Mouse (Mus musculus) Patski (cell line): ENCODE measurements around the gene Hrasls5. TPM values are rescaled to one million over a fixed set of nuclear protein-coding genes. Genes with fewer than 3 reads are reported as not detected.

ENCODE experiments used
- ATAC-seq: fragments of 100-300 bp; one replicate; pipeline ENCODE4 v1.8.0; 2021
- CTCF ChIA-PET: fragments of 350-600 bp; sonication (Branson Sonifier 250); formaldehyde crosslinking; loops from one replicate; lab custom pipeline; 2022; ENCODE audit warnings: inconsistent platforms; lab: Charles Lee
- POLR2A ChIA-PET: fragments of 350-600 bp; sonication (Branson Sonifier 250); formaldehyde crosslinking; loops from one replicate; lab custom pipeline; 2022; ENCODE audit warnings: antibody characterized with exemption, inconsistent platforms; lab: Charles Lee
- DNase-seq: peaks from one replicate; pipeline ENCODE4 v3.0.0-alpha.2; 2011; ENCODE audit warnings: low read depth, low spot score
- H3K27me3 ChIP-seq: fragments of 371-371 bp; one replicate; pipeline ENCODE4 v1.5.1; 2021
- CTCF ChIP-seq: fragments of 100-300 bp; IDR thresholded peaks from one replicate; pipeline ENCODE4 v1.5.1; 2021
- in situ Hi-C: fragments of 300-500 bp; cut with MboI; formaldehyde crosslinking; loops from 3 replicates; pipeline ENCODE4 v1.11.1; 2018; ENCODE audit warnings: low pct_unique_long_range_greater_than_20kb, mixed read lengths
- polyA plus RNA-seq: library from polyadenylated mRNA; unstranded; gene quantifications from one replicate; pipeline ENCODE4 v1.2.3, GENCODE M21; 2021

Hrasls5 gene
- polyA plus RNA-seq, 1 experiment from 2014 or later: not detected

GRCm38 (mm10) chr19:7605930-7606783 is 6.2 kb upstream of the Hrasls5 start:
- peaks cover 13% of the 10 kb centered on the region for H3K27me3 ChIP-seq
- ChIA-PET POLR2A (interaction anchor here (1.0 kb wide), 1 partner anchor 12 kb away, joined by 3 read pairs; no protein-coding TSS in a partner anchor), CTCF (interaction anchor here (1.0 to 2.2 kb wide), 3 partner anchors 10 to 73 kb away, joined by 4 to 7 read pairs (median 5); no protein-coding TSS in a partner anchor)
- peak; percentile 46 for DNase-seq
- in situ Hi-C loops: loop anchor here (25.0 kb wide), 1 partner anchor 369 kb away; the partner anchor contains the start of gene Naa40
- peak; percentile 37 for ATAC-seq
- TF ChIP-seq CTCF: no peak

GRCm38 (mm10) chr19:7606801-7607689 is 5.3 kb upstream of the Hrasls5 start, which contains the start of gene Lgals12:
Gene Lgals12, minus strand, starts transcription at chr19:7607193.
- TF ChIP-seq CTCF: no peak
- DNase-seq: no peak
- ChIA-PET CTCF (interaction anchor here (0.8 to 2.2 kb wide), 4 partner anchors 10 to 82 kb away, joined by 3 to 7 read pairs (median 4); no protein-coding TSS in a partner anchor), POLR2A (no interaction called here)
- H3K27me3 ChIP-seq: peaks cover 13% of the 10 kb centered on the region
- in situ Hi-C loops: loop anchor here (25.0 kb wide), 1 partner anchor 370 kb away; the partner anchor contains the start of gene Naa40
- ATAC-seq: no peak

GRCm38 (mm10) chr19:7607690-7608201 is 4.6 kb upstream of the Hrasls5 start:
- ChIA-PET POLR2A (no interaction called here), CTCF (interaction anchor here (1.3 kb wide), 1 partner anchor 9 kb away, joined by 5 read pairs; no protein-coding TSS in a partner anchor)
- in situ Hi-C loops: loop anchor here (25.0 kb wide), 1 partner anchor 370 kb away; the partner anchor contains the start of gene Naa40
- no peak for TF ChIP-seq CTCF
- no peak for DNase-seq
- H3K27me3 ChIP-seq: peaks cover 13% of the 10 kb centered on the region
- ATAC-seq: no peak

- ATAC-seq: no peak
- ChIA-PET POLR2A (no interaction called here), CTCF (no interaction called here)
- TF ChIP-seq CTCF: no peak
- H3K27me3 ChIP-seq: peaks cover 13% of the 10 kb centered on the region
- in situ Hi-C loops: loop anchor here (25.0 kb wide), 1 partner anchor 376 kb away; the partner anchor contains the start of gene Naa40
- no peak for DNase-seq
Observed at GRCm38 (mm10) chr19:7613151-7613550, 810 bp downstream of the Hrasls5 start.

GRCm38 (mm10) chr19:7616231-7616930 is 4.0 kb downstream of the Hrasls5 start:
- ATAC-seq (no peak), DNase-seq (no peak)
- in situ Hi-C loops: loop anchor here (25.0 kb wide), 1 partner anchor 379 kb away; the partner anchor contains the start of gene Naa40
- H3K27me3 ChIP-seq: peaks cover 10% of the 10 kb centered on the region
- CTCF ChIA-PET: interaction anchor here (0.7 to 2.4 kb wide), 4 partner anchors 9 to 26 kb away, joined by 3 to 9 read pairs (median 6); no protein-coding TSS in a partner anchor
- TF ChIP-seq CTCF: no peak
- POLR2A ChIA-PET: no interaction called here

- no peak for DNase-seq
- POLR2A ChIA-PET: no interaction called here
- in situ Hi-C loops: loop anchor here (25.0 kb wide), 1 partner anchor 380 kb away; the partner anchor contains the start of gene Naa40
- no peak for ATAC-seq
- CTCF ChIA-PET: interaction anchor here (0.7 to 2.4 kb wide), 13 partner anchors 9 to 180 kb away, joined by 3 to 10 read pairs (median 4); no protein-coding TSS in a partner anchor
- TF ChIP-seq CTCF: no peak
- H3K27me3 ChIP-seq: peaks cover 10% of the 10 kb centered on the region
Observed at GRCm38 (mm10) chr19:7617085-7617484, 4.7 kb downstream of the Hrasls5 start.

- no peak for DNase-seq
- ChIA-PET POLR2A (no interaction called here), CTCF (interaction anchor here (0.6 to 2.4 kb wide), 22 partner anchors 8 to 236 kb away, joined by 3 to 10 read pairs (median 4); no protein-coding TSS in a partner anchor)
- in situ Hi-C loops: loop anchor here (25.0 kb wide), 1 partner anchor 380 kb away; the partner anchor contains the start of gene Naa40
- H3K27me3 ChIP-seq: peaks cover 11% of the 10 kb centered on the region
- ATAC-seq: peak; percentile 67
- peak; percentile 84 for TF ChIP-seq CTCF
Observed at GRCm38 (mm10) chr19:7617696-7618095, 5.4 kb downstream of the Hrasls5 start.

GRCm38 (mm10) chr19:7633021-7633420 is 20.7 kb downstream of the Hrasls5 start:
- CTCF ChIA-PET: no interaction called here
- ATAC-seq: no peak
- peaks cover 32% of the 10 kb centered on the region for H3K27me3 ChIP-seq

GRCm38 (mm10) chr19:7633786-7634185 is 21.4 kb downstream of the Hrasls5 start:
- ChIA-PET POLR2A (no interaction called here), CTCF (no interaction called here)
- TF ChIP-seq CTCF: no peak
- H3K27me3 ChIP-seq: peaks cover 30% of the 10 kb centered on the region
- ATAC-seq (no peak), DNase-seq (no peak)
- in situ Hi-C loops: no loop called here

More at GRCm38 (mm10) chr19:7633021-7633420, 20.7 kb downstream of the Hrasls5 start:
- in situ Hi-C loops: no loop called here
- no peak for TF ChIP-seq CTCF
- POLR2A ChIA-PET: no interaction called here
- no peak for DNase-seq
